Mouse (Mus musculus) splenic B cell, adult 2 months (primary cell): ENCODE measurements at regions not wholly inside any gene's neighbourhood (a gene's known extent, or its start where the extent isn't known, plus 50 kb on each side); places are given as distances from the start of the nearest gene placed in this dataset.

Experiments used
- DNase-seq: peaks from one replicate; pipeline ENCODE4 v3.0.0-alpha.2; 2011; ENCODE audit warnings: low read depth, low spot score
- H3K27me3 ChIP-seq: 2 replicates; pipeline ENCODE4 v1.6.1; 2012; ENCODE audit warnings: mild to moderate bottlenecking, low read length, moderate library complexity, mixed read lengths; ENCODE audit not compliant: control insufficient read depth, poor library complexity, insufficient read depth, severe bottlenecking
- H3K36me3 ChIP-seq: 2 replicates; pipeline ENCODE4 v1.6.1; 2012; ENCODE audit warnings: mild to moderate bottlenecking, low read length, moderate library complexity, mixed read lengths; ENCODE audit not compliant: control insufficient read depth, poor library complexity, insufficient read depth, severe bottlenecking

DNA sequence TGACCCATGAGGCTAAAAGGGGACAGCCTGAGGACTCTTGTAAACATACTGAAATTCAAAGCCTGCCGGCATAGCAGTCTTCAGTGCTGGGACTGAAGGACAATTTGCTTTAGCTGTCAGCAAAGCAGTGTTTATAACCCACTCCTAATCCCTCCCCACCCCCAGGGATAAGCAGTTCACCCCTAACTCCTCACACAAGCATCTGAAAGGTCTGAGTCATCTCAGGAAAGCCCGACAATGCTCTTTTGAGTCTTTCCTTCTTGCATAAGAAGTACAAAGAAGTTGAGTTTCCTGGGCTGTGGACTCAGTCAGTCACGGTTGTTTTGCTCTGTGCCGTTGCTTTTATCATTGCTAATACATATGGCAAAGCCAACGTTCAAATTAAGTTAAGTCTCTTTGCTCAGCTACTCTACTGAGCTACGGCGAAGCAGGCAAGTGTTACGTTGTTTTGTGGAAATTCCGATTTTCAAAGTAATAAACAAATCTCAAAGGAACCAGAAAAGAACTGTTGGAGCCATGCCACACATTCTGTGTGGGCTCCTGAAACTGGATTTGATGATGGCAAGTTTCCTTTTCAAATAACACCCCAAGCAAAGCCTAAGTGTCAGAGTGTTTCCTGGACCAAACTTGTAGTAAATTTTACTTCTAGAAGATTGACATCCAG is 486.1 kb upstream of the Mpdz start:
- DNase-seq: no peak

DNA sequence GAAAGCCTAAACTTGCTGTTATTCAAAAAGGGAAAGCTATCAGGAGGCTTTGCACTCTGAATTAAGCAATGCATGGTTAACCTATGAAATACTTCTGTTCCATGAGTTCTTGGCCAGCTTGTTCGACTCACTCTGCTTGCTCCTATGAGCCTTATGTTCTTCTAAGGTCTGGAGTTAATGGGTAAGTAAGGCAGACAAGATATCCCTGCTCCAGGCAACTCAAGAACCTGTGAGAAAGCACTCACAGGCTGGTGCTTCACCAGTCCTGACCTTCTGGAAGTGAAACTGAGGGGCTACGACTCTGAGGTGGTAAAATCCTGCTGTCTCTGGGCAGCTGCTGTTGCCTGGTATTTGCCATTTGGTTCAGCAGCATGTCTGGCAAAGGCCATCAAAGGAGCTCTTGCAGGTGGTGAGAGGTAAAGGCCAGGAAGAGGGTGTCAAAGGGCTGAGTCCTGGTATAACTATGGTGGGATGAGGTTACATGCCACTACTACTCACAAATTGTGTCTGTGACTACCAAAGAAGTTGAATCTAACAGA is 484.6 kb upstream of the Mpdz start:
- H3K27me3 ChIP-seq: no peaks in the 10 kb centered on the region

More for the DNA sequence above, 486.1 kb upstream of the Mpdz start:
- no peaks in the 10 kb centered on the region for H3K27me3 ChIP-seq
- no peaks in the 10 kb centered on the region for H3K36me3 ChIP-seq

DNA sequence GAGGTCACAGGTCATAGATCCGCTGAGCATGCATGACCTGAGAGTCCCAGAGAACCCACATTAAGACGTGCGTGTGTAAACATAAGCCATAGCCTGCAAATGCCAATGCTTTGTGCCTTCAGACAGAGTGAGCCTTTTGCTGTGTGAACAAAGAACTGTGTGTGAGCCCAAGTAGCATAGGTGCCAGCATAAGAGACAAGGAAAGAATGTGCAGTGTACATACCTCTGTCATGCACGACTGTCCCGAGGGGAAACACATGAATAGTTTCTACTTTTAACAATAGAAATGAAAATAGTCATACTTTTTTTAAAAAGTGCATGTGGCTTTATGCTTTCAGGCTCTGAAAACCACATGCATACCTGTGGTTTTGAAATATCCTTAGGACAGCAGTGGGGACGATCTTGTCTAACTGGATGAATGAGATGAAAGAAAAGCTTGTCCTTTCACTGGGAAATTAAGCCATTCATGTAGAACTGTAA is 484.1 kb upstream of the Mpdz start:
- Histone ChIP-seq H3K36me3 (no peaks in the 10 kb centered on the region), H3K27me3 (no peaks in the 10 kb centered on the region)
- DNase-seq: no peak

More for the DNA sequence above, 484.6 kb upstream of the Mpdz start:
- no peak for DNase-seq
- H3K36me3 ChIP-seq: no peaks in the 10 kb centered on the region

DNA sequence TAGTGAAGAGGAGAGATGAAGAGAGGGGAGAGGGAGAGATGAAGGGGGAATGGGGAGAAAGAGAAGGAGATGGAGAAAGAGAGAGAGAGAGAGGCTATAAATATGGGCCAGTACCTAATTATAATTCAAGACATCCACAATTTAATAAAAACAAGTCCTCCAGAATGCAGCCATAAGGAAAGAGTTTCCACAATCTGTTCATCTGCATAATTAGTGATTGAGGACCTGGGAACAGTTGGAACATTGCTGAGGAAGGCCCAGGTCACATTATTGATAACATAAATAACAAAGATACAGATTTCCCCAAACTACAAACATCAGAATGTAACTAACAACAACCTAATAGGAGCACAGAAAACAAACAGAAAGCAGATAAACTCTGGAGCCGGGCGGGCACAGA is 483.0 kb upstream of the Mpdz start:
- no peak for DNase-seq
- no peaks in the 10 kb centered on the region for H3K36me3 ChIP-seq
- no peaks in the 10 kb centered on the region for H3K27me3 ChIP-seq

DNA sequence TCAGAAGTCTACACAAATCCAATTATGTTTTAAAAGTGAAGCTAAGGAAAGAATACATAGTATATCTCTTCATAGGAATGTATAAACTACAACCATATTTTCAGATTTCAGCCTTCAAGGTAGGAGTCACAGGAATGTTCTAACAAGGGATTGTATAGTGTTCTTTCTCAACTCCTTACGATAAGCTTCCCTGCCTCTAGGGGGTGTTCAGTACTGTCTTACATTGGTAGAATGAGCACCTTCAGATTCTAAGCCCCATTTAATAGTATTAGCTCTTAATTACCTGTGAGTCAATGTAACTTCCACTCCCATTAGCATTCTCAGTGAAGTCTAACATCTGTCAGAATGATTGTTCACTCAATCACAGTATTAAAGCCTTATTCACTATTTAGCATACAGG is 481.5 kb upstream of the Mpdz start:
- DNase-seq: no peak
- no peaks in the 10 kb centered on the region for H3K27me3 ChIP-seq
- H3K36me3 ChIP-seq: no peaks in the 10 kb centered on the region

DNA sequence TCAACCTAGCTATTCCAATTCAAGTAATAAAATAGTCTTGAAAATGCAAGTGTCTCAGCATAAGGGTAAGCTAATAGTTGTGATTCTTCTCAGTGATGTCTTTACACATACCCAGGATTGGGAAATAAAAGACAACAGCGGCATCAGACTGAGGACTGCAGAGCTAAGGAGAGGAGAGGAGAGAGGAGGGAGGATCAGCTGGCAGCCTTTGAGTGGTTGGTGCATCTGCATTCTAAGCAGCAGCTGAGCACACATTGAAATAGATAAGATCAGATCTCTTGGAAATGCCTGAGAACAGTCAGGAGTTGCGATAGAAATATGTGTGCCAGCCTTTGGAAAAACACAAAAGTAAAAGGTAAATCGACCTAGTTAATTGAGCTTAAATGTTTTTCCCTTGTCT is 480.3 kb upstream of the Mpdz start:
- H3K27me3 ChIP-seq: no peaks in the 10 kb centered on the region
- no peak for DNase-seq
- H3K36me3 ChIP-seq: no peaks in the 10 kb centered on the region

DNA sequence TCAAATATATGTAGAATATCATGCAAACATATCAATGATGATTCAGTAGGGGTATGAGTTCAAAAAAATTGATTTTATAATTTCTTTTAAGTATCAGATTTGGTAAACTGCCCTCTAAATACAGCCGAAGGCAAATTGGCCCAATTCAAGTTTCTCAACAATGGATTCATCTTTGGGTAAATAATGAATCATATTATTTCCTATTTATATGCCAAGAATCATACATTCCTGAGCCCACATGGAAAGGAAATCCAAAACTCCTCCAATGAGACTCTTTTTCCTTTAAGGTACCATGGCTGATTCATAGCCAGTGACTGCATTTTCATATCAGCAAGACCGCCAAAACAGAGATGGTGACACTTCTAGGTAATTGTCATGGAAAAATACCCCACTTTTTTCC is 472.4 kb upstream of the Mpdz start:
- no peaks in the 10 kb centered on the region for H3K27me3 ChIP-seq
- H3K36me3 ChIP-seq: no peaks in the 10 kb centered on the region
- no peak for DNase-seq

DNA sequence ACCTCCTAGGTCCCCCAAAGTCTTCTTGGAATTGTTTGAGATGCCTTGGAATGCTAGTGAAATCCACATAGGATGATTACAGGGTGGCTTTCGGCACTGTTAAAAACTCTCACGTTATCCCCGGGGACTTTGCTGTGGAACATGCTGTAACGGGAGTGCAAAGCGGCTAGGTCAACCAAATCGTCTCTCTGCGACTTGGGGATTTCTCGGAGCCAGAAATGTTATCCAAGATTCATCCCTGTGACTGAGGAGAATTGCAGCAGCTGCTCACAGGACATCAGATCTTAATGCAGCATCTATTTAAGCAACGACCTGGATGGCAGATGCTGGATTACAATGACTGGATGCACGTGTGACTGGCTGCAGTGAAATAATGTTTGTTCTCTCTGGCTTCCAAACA is 470.7 kb upstream of the Mpdz start:
- H3K36me3 ChIP-seq: no peaks in the 10 kb centered on the region
- no peak for DNase-seq
- no peaks in the 10 kb centered on the region for H3K27me3 ChIP-seq

DNA sequence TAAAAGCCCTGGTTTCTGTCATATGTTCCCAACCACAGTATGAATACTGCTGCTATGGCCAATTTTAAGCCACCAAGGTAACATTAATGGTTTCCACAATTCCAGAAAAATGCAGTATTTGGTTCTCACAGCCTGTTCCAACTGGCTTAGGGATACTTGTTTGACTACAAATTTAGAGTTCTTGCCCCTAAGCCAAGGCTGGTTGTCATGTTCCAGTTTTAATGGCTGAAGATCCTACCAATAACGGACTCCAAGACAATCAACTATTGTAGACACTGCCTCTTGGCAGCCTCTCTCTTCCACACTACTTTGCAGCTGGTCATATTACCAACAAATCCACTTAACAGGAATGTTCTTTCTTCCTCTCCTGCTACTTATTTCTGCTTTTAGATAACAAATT is 470.0 kb upstream of the Mpdz start:
- DNase-seq: no peak
- H3K36me3 ChIP-seq: no peaks in the 10 kb centered on the region
- no peaks in the 10 kb centered on the region for H3K27me3 ChIP-seq

DNA sequence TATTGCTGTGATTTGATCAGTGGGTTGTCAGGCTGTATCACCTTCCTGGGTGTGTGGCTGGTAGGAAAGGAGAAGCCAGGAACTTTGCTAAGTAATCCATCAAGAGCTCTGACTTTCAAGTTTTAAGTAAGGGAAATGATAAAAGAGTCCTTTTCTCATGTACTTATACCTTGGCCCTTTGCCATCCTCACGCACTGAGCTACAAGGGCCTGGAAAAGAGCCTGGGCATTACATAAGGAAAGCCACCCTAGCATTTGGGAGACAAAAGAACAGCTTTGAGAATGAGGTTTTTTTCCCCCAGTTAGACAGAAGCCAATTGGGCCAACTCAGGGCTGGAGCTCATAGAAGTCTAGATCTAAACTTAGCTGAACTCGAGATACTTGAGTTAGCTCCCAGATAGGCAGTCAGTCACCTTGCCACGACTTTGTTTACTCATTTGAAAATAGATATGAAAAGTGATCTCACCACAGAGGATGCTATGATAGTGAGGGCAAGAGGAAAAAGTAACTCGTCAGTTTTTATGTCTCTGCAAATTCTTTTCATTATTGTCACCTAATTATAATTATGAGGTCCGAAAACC is 457.4 kb upstream of the Mpdz start:
- no peak for DNase-seq
- Histone ChIP-seq H3K27me3 (no peaks in the 10 kb centered on the region), H3K36me3 (no peaks in the 10 kb centered on the region)

DNA sequence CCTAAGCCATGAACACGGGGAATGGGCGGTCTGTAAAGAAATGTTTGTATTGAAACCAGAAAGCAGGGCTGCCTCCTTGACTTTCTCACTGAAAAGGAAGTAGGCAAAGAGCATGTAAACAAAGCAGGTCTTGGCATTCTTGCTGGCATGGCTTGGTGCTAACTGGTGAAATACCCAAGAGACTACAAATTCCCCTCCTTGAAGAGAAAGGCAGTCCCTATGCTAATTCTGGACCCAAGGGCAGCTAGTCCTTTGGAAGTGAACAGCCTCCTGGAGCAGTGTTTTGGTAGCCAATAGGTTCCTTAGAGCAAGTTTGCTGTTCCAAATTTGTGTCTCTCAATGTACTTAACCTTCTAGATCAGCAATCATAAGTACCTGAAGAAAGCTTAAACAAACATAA is 456.0 kb upstream of the Mpdz start:
- H3K27me3 ChIP-seq: no peaks in the 10 kb centered on the region
- no peak for DNase-seq
- H3K36me3 ChIP-seq: no peaks in the 10 kb centered on the region

DNA sequence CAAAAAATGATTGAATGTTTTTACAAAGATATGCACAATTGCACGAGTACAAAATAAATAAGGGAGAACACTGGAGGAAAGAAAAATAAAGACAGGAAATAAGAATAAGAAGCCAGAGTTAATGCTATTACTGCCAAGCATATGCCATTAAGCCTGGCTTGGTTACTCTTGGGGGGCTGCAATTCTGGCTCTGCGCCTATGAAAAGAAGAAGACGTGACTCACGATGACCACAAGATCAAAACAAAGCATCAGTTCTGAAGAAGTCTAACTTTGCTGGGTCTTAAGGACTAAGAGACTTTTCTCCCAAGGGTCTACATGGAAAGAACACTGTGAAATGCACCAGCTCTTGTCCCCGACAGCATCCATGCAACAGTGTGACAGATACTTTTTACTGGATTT is 454.8 kb upstream of the Mpdz start:
- no peak for DNase-seq
- no peaks in the 10 kb centered on the region for H3K36me3 ChIP-seq
- no peaks in the 10 kb centered on the region for H3K27me3 ChIP-seq

DNA sequence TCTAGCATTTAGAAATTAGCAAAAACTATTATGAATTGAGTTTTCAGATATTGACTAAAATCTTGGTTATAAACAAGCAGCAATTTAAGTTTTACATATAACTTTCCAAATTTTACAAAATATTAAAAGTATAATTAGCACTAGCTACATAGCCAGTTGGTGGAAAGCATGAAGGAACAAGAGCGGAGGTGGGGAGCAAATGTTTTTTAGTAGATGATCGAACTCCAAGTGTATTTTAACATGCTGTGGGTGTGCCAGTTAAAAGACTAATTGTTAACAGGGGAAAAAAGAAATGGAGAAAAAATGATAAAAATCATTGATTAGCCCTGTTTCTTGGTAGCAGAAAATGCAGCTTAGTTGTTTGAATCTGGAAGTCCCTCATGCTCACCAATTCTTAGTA is 426.3 kb upstream of the Mpdz start:
- H3K36me3 ChIP-seq: no peaks in the 10 kb centered on the region
- DNase-seq: no peak
- H3K27me3 ChIP-seq: no peaks in the 10 kb centered on the region

DNA sequence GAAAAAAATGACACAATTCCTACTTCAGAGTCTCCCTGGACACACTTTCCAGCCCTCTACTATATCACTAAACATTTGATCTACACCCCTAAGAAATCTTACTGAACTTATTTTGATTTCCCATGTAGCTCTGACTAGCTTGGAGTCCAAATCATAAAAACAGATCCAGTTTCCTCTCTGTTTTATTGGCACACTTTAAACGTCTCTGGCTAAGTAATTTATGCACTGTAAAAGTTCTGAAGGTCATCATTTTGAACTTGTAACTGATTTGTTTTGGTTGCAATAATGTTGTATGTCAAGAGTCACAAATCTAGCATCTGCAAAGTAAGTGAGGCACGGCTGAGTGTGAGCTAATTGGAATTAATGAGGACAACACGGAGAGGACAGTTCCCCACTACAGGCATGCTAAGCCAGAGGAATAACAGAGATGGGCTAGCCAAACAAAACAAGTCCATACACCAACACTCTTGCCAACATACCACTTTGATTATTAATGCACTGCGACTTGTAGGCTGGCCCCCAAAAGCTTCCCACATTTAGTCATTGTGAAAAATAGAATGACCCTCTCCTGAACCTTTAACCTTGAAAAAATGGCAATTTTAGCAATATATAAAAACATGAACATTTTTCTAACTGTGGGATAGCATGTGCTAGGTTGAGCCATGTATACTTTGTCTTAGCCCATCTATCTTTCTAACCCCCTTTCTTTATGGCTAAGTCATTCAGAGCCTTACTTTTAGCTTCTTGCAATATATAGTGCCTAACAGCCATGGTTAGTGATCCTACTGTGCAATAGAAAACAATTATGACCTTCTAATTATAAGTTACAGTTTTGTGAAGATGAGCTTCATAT is 399.3 kb upstream of the Mpdz start:
- no peak for DNase-seq
- Histone ChIP-seq H3K36me3 (no peaks in the 10 kb centered on the region), H3K27me3 (no peaks in the 10 kb centered on the region)

DNA sequence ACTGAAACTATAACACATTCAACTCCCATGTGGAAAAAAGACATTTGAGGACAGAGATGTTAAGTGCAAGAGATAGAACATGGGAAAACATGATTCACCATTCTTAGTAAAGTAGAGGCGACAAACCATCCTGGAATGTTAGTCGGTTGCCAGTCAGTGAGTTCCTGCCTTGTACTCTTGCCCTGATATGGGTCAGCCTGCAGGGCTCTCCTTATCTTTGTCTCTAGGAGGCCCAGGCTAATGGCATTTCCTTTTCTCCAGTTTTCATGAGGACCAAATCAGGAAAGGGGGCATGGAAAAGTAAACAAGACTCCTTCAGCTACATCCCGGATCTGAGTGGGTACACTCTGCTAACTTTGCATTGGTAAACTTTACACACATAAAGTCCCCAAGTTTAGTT is 387.4 kb upstream of the Mpdz start:
- H3K36me3 ChIP-seq: no peaks in the 10 kb centered on the region
- no peaks in the 10 kb centered on the region for H3K27me3 ChIP-seq
- no peak for DNase-seq
